Mouse (Mus musculus) forebrain, embryonic 15.5 days (tissue): Measurements from ENCODE around the gene Gja3. TPM values are rescaled to one million over a fixed set of nuclear protein-coding genes. Genes with fewer than 3 reads are reported as not detected.
"Not testable (repeated sequence)": the region's sequence is repeated elsewhere in the genome, so short reads cannot be mapped to it uniquely, and the experiment has no call there.

Experiments used
- ATAC-seq: fragments of 200-750 bp; cut with Nextera tagmentation; replicated peaks from 2 replicates; pipeline ENCODE4 v1.8.0; 2017; ENCODE audit warnings: mild to moderate bottlenecking, moderate TSS enrichment, moderate library complexity
- H3K27ac ChIP-seq: fragments of 300-500 bp; sonication (generic); replicated peaks from 2 replicates; pipeline ENCODE4 v1.5.1; 2015; ENCODE audit warnings: mild to moderate bottlenecking, inconsistent platforms
- H3K27me3 ChIP-seq: fragments of 300-500 bp; sonication (generic); 2 replicates; pipeline ENCODE4 v1.6.1; 2015; ENCODE audit warnings: inconsistent platforms
- H3K36me3 ChIP-seq: fragments of 300-500 bp; sonication (generic); 2 replicates; pipeline ENCODE4 v1.6.1; 2015; ENCODE audit warnings: mild to moderate bottlenecking, inconsistent platforms
- H3K4me1 ChIP-seq: fragments of 300-500 bp; sonication (generic); 2 replicates; pipeline ENCODE4 v1.6.1; 2015; ENCODE audit warnings: inconsistent platforms
- H3K4me2 ChIP-seq: fragments of 300-500 bp; sonication (generic); replicated peaks from 2 replicates; pipeline ENCODE4 v1.6.1; 2015; ENCODE audit warnings: mild to moderate bottlenecking, inconsistent platforms
- H3K4me3 ChIP-seq: fragments of 300-500 bp; sonication (generic); 2 replicates; pipeline ENCODE4 v1.5.1; 2015; ENCODE audit warnings: mild to moderate bottlenecking, inconsistent platforms
- H3K9ac ChIP-seq: fragments of 300-500 bp; sonication (generic); replicated peaks from 2 replicates; pipeline ENCODE4 v1.6.1; 2015; ENCODE audit warnings: mild to moderate bottlenecking, inconsistent platforms
- H3K9me3 ChIP-seq: fragments of 300-500 bp; sonication (generic); 2 replicates; pipeline ENCODE4 v1.6.1; 2016; ENCODE audit warnings: inconsistent platforms
- WGBS: fragments of 180-500 bp; shearing (Covaris S2); methylation state at CpG from one replicate; pipeline ENCODE4 v1.1.7; 2015; ENCODE audit warnings: mixed read lengths; 5-methylcytosine and 5-hydroxymethylcytosine counted together
- polyA plus RNA-seq: library from polyadenylated mRNA; unstranded; fragments of >200 nt; fragmentation: Nextera tagmentation; extraction: Ambion mirVana; gene quantifications from 2 replicates; pipeline ENCODE4 v1.2.1, GENCODE M21; 2015

The Gja3 gene
- polyA plus RNA-seq, 1 experiment from 2014 or later, result 0.08 TPM

DNA sequence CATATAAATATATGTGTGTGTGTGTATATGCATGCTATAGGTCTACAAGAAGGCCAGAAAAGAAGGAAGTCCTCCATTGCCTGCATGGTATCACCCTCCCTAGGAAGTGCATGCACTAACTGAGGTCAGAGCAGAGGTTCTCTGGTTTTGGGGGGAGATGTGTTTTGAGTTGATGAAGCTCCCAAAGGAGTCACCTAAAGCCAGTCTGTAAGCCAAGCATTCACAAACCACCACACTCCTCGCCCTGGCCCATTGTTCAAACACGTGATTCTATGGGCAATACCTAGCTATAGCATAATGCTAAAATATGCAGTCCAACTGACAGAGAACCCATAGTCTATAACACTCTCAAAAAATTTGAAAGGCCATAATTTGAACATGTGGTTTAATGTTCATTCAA is 39.5 kb downstream of the Gja3 start:
- H3K9me3 ChIP-seq, result no peaks in the 10 kb centered on the region
- no peak overlapping the region for H3K9ac ChIP-seq
- no peak overlapping the region for H3K4me3 ChIP-seq
- 87% methylated on average over 2 of the region's 2 CpGs for WGBS
- H3K27me3 ChIP-seq, result no peaks in the 10 kb centered on the region
- no peaks in the 10 kb centered on the region for H3K4me1 ChIP-seq
- H3K4me2 ChIP-seq, result no peak overlapping the region
- no peak for ATAC-seq
- no peaks in the 10 kb centered on the region for H3K36me3 ChIP-seq
- no peak overlapping the region for H3K27ac ChIP-seq

DNA sequence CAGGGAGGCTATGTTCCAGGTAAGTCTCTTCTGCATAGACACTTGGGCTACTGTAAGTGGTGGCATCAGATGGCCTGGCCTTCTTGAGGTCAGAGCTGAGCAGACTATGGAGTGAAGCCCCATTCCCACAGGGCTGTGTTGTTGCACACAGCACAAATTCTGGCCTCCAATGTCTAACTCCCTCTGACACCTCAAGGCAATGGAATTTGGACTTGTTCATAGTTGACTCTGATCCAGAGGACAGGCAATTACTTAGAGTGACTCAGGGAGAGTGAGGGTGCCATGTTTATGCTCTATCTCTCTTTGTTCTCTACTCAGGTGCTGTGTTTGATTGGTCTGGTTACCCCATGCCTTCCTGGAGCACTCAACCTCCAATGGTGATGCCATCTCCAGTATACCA is 41.1 kb downstream of the Gja3 start:
- not testable (repeated sequence) for H3K9ac ChIP-seq, H3K4me3 ChIP-seq, ATAC-seq, H3K36me3 ChIP-seq, H3K4me1 ChIP-seq, H3K9me3 ChIP-seq, H3K4me2 ChIP-seq, H3K27me3 ChIP-seq, H3K27ac ChIP-seq

DNA sequence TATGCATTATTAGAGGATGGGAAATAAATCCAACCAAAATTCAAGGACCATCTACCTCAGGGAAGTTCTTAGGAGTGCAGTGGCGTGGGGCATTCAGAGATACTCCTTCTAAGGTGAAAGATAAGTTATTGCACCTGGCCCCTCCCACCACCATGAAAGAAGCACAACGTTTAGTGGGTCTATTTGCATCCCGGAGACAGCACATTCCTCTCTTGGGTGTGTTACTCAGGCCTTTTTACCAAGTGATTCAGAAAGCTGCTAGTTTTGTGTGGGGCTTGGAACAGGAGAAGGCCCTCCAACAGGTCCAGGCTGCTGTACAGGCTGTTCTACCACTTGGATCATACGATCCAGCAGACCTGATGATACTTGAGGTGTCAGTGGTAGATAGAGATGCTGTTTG is 69.3 kb downstream of the Gja3 start:
- no peak for ATAC-seq
- Histone ChIP-seq H3K9ac (no peak overlapping the region), H3K27ac (no peak overlapping the region), H3K27me3 (no peaks in the 10 kb centered on the region), H3K36me3 (no peaks in the 10 kb centered on the region), H3K4me2 (no peak overlapping the region), H3K4me1 (no peaks in the 10 kb centered on the region), H3K4me3 (no peak overlapping the region), H3K9me3 (no peaks in the 10 kb centered on the region)
- 80% methylated on average over 4 of the region's 4 CpGs for WGBS

Other genes starting within 250 kb of the Gja3 start
- 32.0 and 33.5 TPM in 2 replicates for gene Zmym5, start 246.4 kb downstream of the Gja3 start, polyA plus RNA-seq
- gene Zmym2, start 171.4 kb downstream of the Gja3 start, polyA plus RNA-seq, result 70.8 and 74.7 TPM in 2 replicates
- gene Gjb2, start 46.6 kb upstream of the Gja3 start, polyA plus RNA-seq, result 5.3 and 7.1 TPM in 2 replicates
- not detected in 2 replicates for gene Gm4491, start 57.8 kb upstream of the Gja3 start, polyA plus RNA-seq
- 7.6 and 8.5 TPM in 2 replicates for gene Gjb6, start 75.5 kb upstream of the Gja3 start, polyA plus RNA-seq